Mouse (Mus musculus) adrenal gland, adult 2 months (tissue): Measurements from ENCODE around the gene 1700018B08Rik. TPM values are rescaled to one million over a fixed set of nuclear protein-coding genes. Genes with fewer than 3 reads are reported as not detected.

Experiments
- DNase-seq: peaks from one replicate; pipeline ENCODE4 v3.0.0; 2021
- polyA plus RNA-seq: library from polyadenylated mRNA; depleted of rRNA; stranded (reverse); fragments of >200 nt; gene quantifications from 2 replicates; pipeline ENCODE4 v1.2.3, GENCODE M21; 2012
- total RNA-seq, 2 experiments: library from RNA; stranded (reverse); gene quantifications; 2 replicates each; pipeline ENCODE4 v1.2.3; 2021

The 1700018B08Rik gene
- total and polyA plus RNA-seq, 3 experiments, result not detected

- peak; percentile 72 for DNase-seq
These were observed 18.8 kb upstream of the 1700018B08Rik start for GRCm38 (mm10) chr8:121562941-121563351.

DNA sequence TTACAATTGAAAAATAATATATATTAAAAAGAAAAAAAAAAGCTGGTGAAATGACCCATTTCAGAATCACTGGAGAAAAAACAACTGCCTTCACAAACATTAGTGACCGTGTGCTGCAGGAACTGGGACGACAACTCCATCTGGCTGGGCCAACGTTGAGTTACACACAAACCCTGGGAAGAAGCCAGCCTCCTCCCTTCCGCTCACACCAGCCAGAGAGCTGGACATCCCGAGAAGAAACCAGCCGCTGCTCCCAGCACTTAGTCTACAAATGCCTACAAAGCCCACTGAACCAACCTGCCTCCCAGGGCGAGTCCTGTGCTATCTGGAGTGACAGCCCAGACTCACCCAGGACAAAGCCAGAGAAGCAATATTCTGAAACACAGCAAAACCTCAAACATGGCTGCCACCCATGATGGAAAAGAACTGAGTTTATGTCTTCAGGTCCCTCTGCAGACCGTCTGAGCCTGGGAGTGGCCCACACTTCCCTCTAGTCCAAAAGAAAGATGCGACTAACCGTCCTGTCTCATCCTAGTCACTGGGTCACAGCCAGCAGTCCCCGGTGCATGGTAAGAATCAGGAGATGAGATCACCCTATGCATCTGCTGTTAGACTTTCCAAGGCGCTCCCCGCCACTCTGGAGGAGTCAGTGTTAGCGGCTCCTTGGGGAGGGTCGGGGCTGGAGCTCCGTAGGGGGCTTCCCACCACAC lies 17.7 kb upstream of the 1700018B08Rik start:
- peak; percentile 39 for DNase-seq

- DNase-seq, result peak; percentile 63
These were observed 16.4 kb upstream of the 1700018B08Rik start for GRCm38 (mm10) chr8:121560432-121561100.

GRCm38 (mm10) chr8:121559801-121560200 lies 15.7 kb upstream of the 1700018B08Rik start:
- DNase-seq, result no peak

- no peak for DNase-seq
These were observed 14.4 kb upstream of the 1700018B08Rik start for GRCm38 (mm10) chr8:121558538-121558937.

GRCm38 (mm10) chr8:121557746-121558145 lies 13.6 kb upstream of the 1700018B08Rik start:
- peak; percentile 66 for DNase-seq

GRCm38 (mm10) chr8:121553831-121554475 lies 9.8 kb upstream of the 1700018B08Rik start:
- no peak for DNase-seq

DNA sequence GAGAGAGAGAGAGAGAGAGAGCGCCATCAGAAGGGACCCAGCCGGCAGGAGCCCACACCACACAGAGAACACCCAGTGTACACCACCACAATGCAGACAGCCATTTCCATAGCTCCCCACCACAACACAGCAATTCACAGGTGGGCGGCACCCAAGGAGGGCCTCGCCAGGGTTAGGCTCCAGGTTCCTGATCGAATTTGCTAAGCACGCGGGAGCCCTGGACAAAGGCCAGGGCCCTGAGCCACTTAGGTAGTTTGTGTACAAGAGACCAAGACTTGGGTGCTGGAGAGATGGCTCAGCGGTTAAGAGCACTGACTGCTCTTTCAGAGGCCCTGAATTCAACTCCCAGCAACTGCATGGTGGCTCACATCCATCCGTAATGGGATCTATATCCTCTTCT lies 8.4 kb upstream of the 1700018B08Rik start:
- DNase-seq, result no peak

DNA sequence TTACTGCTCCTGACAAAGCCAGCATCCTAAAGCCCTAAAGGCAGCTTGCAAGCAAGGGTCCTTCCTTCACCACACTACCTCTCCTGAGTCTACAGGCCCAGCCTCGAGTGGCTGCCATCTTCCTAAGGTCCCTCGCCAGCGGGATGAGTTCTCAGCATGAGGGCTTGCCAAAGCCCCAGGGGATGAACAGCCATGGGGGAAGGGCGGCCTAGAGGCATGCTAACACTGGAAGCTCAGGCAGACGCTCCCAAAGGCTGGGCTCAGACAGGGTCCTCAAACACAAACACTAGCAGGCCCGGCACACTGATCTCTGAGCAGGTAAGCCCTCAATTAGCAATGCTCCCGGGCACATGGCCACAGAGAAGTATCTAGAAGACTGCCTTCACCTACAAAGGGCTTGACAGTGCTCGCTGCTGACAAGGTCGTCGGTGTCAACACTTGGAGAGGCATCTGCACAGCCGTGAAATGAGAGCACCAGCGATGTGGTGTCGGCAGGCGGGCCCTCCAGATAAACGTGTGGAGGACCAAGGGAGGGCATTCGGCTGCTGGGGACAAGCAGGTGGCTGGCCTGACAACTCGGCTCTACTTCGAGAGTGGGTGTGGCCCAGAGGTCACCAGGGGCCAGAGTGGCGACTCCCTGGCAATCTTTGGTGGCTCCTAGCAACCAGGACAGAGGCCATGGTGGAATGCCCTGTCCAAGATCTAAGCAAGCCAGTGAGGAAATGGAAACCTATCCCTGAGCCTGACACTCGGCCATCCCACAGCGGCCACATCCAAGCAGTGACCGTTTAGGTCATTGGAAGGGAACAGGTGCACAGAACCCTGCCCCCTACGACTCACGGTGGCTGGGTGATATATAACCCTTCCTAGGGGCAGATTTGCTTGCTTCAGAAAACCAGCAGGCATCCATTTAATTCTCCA lies 7.2 kb upstream of the 1700018B08Rik start:
- DNase-seq, result no peak

DNA sequence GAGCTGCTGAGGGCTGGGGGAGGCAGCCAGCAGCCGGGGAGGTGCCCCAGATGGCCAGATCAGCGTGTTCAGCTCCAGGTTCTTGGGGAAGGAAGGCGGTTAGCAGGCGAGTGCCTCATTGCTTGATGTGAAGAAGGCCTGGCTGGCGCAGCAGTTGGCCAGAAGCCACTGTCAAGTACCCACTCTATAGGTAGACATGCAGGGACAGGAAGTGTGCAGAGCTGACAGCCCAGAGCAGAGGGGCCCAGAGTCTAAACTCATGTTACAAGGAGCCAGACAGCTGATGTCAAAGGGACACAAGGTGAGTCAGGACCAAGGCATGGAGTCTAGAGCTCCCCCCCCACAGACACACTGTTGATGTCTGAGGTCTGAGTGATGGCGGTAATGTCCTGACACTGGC lies 5.9 kb upstream of the 1700018B08Rik start:
- no peak for DNase-seq

GRCm38 (mm10) chr8:121547132-121547531 lies 3.0 kb upstream of the 1700018B08Rik start:
- DNase-seq, result peak; percentile 64

- DNase-seq, result no peak
These were observed 816 bp upstream of the 1700018B08Rik start for GRCm38 (mm10) chr8:121544936-121545335.

DNA sequence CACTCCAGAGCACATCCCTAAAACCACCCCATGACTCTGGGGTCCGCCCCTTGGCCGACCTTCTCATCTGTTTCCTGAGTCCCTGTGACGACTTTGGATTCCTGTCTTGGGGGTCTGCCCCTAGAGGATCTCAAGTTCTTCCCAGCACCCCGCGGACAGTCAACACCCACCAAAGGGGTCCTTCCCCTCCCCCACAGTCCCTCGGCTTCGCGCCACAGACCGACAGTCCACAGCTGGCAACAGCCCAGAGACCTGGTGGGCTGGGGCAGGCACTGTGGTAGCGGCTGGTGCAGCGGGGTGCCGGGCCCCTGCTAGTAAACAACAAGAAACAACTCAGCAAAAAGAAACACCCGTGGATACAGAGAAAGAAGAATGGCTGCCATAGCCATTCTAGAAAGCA lies 1.2 kb downstream of the 1700018B08Rik start:
- no peak for DNase-seq

- no peak for DNase-seq
These were observed 2.3 kb downstream of the 1700018B08Rik start for GRCm38 (mm10) chr8:121541862-121542261.

DNA sequence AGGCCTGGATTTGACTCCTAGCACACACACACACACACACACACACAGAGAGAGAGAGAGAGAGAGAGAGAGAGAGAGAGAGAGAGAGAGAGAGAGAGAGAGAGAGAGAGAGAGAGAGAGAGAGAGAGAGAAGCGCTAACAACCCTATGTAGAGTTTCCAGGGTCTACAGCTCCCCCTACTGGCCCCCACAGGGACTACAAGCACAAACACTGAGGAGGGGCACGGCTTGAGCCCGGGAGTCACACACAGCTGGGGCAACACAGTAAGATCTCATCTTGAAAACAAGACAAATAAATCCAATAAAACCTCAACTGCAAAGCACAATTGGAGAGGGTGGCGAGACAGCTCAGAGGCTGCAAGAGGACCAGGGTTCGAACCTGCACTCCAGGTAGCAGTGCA lies 11.7 kb downstream of the 1700018B08Rik start:
- DNase-seq, result peak; percentile 29

DNA sequence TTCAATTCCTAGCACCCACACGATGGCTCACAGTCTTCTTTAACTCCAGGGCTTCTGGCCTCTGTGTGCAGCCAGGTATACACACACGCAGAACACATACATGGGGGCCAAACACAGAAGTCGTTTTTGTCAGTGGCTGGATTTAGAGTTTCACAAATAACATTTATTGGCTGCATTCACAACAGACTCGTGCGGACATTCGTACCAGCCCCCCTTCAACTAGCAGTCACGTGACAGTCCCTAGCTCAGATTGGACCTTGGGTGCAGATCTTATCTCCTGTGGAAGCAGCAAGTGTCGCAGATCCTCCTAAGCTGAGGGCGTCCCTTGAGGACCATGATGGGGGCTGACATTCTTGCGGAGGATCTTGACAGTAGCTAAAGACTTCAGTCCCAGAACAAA lies 13.5 kb downstream of the 1700018B08Rik start:
- no peak for DNase-seq

- DNase-seq, result no peak
These were observed 15.3 kb downstream of the 1700018B08Rik start for GRCm38 (mm10) chr8:121528790-121529189.

- DNase-seq, result no peak
These were observed 16.4 kb downstream of the 1700018B08Rik start for GRCm38 (mm10) chr8:121527751-121528150.

- no peak for DNase-seq
These were observed 17.1 kb downstream of the 1700018B08Rik start for GRCm38 (mm10) chr8:121526811-121527550.

DNA sequence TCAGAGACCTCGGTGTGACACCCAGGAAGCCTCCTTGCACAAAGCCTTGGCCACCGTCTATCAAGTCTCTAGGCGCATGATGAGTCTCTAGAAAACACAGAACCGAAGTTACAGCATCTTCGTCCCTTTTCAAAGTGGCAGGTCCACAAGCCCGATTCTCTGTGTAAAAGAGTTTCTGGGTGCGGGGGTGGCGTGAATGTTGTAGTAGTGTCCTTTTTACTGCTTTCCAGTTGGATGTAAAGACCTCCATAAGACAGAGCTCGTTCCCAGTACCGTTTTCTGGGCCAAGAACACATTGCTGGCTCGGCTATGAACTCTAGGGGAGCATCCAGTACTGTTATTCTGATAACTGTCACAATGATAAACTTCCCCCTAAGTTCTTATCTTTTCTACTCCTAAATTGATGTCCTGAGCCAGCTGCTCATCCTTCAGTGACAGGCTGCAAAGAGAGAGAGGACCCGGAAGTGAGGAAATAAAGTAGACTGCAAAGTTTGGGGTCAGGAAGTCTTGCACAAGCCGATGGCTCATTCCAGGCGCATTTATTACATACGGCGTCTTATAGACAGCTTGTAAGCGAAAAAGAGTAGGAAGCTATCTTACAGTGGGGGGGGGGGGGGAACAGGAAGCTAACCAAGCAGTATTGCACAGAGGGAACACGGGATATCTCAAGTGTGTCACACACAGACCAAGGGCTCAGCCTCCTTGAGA lies 18.9 kb downstream of the 1700018B08Rik start:
- DNase-seq, result no peak

GRCm38 (mm10) chr8:121513429-121513828 lies 30.7 kb downstream of the 1700018B08Rik start:
- peak; percentile 74 for DNase-seq
